Mouse (Mus musculus): Measurements from ENCODE around the gene Loxl3.
A peak's percentile ranks its signal among the peaks of the same experiment; 100 is the strongest.

The Loxl3 gene

DNA sequence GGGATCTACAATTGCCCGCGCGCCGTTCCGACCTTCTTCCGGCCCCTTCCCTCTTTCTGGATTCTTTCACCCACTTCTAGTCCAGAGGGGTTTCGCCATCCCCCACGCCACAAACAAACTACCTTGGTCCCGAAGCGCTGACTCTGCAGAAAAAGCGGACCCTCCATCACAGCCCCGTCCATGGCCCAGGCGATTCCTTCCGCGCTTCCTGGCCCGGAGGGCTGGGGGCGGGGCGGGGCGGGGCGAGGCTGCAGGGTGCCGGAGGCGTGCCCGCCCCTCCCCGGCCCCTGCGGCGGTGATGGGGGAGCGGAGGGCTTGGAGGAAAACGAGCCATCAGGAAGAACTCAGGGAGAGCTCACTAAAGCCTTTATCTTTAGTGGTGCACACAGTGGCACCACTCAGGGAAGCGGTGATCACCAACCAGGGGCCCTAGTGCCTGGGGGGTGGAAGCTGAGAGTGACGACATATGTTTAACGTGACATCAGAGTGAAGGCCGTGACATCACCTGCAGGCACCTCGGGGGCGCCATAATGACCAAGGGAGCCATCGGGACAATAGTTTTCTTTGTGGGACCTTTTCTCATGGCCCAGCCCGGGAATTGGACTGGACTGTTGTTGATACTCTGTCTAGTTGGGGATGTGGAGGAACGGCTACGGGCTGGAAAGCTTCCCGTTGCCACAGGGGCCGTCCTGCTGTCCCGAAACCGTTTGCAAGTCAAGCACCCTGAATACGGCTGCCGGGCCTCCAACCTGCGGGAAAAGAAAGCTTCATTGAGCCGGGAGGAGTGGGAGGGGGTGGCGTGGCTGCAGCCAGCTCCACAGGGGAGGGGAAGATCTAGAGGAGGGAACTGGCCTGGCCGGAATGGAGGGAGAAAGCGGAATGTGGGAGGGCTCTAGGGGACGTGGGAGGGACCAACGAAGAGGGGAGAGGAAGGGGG is at the start of gene Loxl3, which contains the start of gene Dok1:
Loxl3 (plus strand) TSS at position 925 of the 937 bp plus-strand sequence.
Dok1 (minus strand) TSS at position 223 of the 937 bp plus-strand sequence.
- DNase-seq (ENCODE audit: low spot score in 2 of 2): peak in 1 of 2 experiments; percentile 41

DNA sequence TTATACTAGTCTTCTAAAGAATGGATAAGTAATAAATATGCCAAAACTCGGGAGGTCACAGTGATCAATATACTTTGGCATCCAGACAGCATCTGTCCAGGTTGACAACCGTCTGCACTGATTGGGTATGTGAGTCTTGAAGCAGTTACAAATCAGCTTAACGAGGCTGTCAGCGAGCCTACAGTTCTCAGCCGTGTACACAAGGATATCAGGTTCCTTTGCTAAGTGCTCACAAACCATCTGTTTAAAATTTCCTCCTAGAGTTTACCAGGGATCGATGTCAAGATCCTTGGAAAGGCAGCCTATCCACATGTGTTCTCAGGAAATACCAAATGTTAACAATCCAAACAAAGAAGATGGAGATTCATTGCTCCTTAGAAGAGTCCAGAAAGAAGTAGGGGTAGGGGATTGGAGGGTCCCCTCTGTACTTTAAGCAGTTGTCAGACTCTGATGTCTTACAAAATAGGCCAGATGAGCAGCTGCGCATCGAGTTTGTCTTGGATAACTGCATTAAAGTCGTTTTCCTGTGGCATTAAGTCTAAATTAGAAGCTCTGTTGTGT is 46.5 kb upstream of the Loxl3 start:
- DNase-seq (ENCODE audit: low spot score in 2 of 2): no peak

DNA sequence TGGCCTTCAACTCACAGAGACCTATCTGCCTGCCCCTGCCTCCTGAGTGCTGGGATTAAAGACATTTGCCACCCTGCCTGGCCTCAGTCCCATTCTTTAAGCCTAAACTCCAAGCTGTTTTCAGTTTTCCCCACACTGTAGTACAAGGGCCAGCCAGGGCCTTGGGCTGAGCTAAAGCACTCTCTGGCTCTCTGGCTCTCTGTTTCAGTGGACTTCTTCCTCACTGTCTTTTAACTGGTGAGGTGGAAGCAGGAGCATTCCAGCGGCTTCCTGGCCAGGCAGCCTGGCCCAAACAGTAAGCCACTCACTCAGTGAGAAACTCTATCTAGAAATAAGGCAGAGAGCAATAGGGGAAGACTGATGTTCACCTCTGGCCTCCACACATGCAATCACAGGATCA is 40.3 kb upstream of the Loxl3 start:
- DNase-seq (ENCODE audit: low spot score in 2 of 2): no peak

DNA sequence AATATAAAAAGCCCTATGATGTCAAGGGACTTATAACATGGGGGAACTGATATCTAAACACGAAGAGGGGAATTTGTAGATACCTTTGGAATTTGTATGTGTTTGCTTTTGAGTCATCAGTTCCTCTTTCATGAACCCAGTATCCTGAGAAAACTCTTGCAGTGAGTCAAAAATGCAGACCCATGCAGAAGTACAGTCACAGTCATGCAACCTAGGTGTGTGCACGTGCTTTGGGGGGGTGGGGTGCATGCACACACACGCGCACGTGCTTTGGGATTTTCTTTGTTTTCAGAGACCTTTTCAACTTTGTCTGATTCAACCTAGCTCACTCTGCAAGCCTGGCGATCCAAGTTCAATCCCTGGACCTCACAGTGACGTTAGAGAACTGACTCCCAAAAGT is 39.6 kb upstream of the Loxl3 start:
- DNase-seq (ENCODE audit: low spot score in 2 of 2): no peak

DNA sequence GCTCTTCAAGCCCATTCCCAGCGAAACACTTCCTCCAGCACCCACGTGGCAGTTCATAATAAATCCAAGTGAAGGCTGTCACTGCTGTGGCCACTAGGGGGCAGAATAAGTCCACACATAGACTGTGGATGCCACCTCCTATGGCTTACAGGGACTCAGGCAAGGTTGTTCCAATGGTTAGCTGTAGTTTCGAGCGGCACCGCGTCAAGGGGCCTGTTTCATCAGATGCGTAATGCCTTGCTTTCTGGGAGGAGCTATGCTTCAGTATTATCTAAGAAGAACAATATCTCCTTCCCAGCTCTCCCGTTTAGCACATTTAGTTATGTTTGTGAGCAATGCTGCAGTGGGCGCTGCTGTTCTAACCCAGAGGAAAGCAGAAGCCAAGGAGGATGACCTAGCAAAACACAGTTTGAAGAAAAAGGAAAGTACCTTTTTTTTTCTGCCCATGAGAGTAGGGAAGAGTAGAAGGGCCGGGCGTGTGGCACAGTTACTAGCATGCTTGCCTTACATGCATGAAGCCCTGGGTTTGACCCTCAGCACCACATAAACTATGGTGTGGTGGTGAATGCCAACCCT is 37.1 kb upstream of the Loxl3 start:
- DNase-seq (ENCODE audit: low spot score in 2 of 2): peak; percentile 88 to 90

DNA sequence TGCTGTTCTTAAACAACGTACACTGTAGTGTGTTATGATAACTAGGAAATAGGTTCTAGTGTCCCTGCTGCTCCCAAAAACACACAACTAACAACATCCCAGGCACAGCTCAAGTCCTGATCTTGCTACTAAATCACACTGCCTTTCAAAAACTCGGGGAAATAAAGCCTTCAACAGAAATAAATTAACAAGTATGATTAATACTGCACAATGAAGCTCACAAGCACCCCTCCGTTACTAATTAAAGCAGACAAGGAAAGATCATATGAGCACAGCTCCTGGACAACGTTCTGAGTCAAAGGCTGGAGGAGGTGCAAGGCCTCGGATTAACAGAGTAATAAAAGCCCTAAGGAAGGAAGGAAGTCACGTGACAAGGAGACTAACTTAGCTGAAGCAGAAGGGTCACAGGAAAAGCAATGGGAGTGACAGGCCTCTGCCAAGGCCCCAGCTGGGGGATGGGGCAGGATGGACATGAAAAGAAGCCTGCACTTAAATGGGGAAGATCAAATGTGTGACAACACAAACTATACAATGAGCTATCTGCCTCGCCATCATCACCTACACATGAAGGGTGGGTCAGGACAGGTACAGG is 36.4 kb upstream of the Loxl3 start:
- DNase-seq (ENCODE audit: low spot score in 2 of 2): peak; percentile 24 to 33

DNA sequence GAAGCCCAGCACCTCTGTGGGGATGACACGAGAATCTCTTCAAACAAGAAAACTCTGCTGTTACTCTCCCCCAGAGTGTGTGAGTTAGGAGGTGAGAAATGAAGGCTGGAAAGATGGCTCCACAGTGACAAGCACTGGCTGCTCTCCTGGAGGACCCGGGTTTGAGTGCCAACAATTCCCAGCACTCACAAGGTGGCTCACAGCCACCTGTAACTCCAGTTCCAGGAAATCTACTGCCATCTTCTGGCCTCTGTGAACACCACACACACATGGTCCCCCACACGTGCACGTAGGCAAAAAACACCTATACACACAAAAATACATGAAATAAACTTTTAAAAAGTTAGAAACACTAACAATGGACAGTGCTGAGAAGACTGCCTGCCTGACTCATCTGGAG is 35.6 kb upstream of the Loxl3 start:
- DNase-seq (ENCODE audit: low spot score in 2 of 2): no peak

DNA sequence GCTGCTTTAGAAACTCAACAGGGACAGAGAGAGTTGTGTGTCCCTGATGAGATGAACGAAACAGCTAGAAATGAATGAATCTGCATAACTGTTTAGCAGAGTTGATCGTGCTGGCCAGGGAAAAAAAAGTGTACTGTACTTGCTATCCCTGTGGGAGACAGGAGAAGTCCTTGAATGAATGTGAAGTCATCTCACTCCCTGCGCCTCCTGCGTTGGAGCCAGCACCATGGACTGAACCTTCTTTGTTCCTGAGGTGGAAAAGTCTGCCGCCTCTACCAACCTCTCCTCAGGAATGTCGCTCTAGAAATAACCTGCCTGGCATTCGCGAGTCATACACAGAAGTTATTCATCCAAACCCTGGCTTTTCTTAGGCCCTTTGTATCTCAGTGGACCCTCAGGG is 34.0 kb upstream of the Loxl3 start:
- DNase-seq (ENCODE audit: low spot score in 2 of 2): no peak

DNA sequence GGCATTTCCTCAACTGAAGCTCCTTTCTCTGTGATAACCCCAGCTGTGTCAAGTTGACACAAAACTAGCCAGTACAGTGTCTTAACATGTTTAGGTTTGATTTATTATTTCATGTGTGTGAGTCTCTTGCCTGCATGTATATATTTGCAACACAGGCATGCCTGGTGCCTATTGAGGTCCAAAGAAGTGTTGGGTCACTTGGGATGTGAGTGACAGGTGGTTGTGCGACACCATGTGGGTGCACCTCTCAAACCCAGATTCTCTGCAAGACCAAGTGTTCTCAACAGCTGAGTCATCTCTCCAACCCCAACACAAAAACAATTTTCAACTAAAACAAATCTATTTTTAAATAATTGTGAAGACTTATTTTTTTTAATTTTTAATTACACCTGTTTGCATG is 30.9 kb upstream of the Loxl3 start:
- DNase-seq (ENCODE audit: low spot score in 2 of 2): no peak

DNA sequence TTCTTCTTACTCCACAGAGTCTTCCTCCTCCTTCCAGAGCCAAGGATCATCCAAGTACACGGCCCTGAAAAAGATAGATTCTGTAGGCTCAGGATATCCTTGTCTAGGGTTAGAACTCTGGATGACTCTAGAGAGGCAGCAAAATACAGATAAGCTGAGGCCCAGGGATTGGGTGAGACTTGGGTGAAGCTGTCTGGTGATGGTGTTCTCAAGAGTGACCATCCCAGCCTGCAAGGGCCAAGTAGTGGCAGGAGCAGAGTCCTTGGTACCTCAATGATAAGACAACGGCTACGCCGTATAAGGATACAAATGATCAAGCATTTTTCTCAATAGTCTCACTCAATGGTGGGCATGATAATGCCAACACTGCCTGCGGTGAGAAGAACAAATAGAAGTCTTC is 30.1 kb upstream of the Loxl3 start:
- DNase-seq (ENCODE audit: low spot score in 2 of 2): no peak

DNA sequence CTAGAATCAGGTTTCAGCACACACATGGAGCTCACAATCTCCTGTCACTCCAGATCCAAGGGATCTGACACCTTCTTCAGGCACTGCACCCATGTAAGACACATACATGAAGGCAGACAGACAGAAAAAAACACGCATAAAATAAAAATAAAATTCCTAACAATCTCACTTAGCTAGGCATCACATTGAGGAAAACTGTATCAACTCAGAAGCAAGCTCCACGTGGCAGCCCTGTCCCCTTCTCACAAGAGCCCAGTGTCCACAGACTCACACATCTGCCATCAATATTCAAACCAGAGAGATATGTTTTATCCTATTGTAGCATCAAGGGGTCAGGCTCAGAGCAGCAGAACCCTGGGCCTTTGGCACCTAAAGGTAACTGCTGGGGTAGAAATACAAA is 29.7 kb upstream of the Loxl3 start:
- DNase-seq (ENCODE audit: low spot score in 2 of 2): no peak

DNA sequence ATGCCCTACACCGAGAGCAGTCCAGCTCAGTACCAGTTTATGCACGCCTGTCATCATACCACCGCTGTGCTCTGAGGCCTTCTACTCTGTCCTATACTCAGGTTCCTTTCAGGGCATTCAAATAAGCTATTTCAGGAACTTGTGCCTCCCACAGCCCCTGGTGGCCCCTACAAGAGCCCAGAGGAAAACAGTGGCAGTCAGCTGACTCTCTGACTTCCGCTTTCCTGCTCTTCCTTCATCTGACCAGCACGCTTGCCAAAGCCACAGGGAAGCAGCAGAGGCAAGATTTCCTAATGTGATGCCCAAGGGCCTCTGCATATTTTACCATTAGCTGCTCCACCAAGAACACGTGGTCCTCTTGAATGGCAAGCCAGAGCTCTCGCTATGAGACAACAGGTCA is 29.1 kb upstream of the Loxl3 start:
- DNase-seq (ENCODE audit: low spot score in 2 of 2): peak in 1 of 2 experiments; percentile 35

DNA sequence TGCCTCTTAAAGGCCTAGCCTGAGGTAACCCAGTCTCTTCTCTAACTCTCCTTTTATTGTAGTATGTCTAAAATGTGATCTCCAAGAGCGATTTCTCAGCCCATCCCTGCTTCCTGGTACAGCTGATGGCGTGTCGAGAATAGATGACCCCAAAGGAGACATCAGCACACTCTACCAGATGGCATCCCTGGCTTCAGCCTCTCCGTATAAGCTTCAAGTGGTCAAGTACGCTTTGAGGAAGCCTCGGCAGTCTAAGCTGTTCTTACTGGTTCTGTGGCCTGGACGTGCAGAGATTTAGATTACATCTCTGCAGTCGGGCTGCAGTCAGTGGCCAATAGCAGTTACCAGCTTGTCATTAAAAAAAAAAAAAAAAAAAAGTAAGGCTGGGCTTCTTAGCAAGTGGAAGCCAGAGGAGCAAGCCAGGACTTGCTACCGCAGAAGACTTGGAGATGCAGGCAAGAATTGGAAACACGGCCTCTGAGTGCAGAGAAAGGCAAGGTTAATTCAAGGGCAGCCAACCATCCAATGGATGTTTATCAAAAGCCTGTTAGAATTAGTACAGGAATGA is 28.4 kb upstream of the Loxl3 start:
- no peak for DNase-seq (ENCODE audit: low spot score in 2 of 2)

DNA sequence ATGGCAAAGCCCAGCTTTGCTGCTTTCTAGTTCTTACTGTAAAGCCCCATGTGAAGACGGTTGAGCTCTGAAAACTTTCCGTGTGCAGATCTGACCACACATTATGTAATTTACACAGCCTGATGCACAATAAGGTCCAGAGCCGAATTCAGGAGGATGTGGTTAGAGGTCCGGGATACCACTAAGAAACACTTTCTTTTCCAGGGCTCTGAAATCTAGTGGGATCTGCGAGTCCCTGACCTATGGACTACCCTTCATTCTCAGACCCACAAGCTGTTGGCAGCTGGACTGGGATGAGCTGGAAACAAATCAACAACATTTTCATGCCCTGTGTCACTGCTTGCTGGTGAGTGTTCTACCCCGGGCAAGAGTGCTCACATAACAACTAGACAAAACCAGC is 27.9 kb upstream of the Loxl3 start:
- DNase-seq (ENCODE audit: low spot score in 2 of 2): no peak

DNA sequence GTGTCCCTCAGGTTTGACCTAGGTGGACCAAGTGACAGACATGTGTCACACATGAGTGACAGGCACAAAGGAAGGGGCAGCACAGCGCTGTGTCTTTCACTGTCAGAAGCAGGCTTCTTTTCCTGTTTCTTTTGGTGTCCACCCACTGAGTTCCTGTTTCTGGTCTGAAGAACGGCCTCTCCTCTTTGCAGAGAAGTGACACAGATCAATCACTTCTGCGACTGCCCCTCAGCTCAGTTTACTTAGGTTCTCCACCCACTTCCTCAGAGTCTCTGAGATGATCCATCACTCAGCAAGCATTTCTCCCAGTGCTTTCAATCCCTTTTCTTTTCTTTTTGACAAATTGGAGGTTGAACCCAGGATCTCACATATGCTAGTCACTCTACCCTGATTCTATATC is 25.3 kb upstream of the Loxl3 start:
- DNase-seq (ENCODE audit: low spot score in 2 of 2): no peak

DNA sequence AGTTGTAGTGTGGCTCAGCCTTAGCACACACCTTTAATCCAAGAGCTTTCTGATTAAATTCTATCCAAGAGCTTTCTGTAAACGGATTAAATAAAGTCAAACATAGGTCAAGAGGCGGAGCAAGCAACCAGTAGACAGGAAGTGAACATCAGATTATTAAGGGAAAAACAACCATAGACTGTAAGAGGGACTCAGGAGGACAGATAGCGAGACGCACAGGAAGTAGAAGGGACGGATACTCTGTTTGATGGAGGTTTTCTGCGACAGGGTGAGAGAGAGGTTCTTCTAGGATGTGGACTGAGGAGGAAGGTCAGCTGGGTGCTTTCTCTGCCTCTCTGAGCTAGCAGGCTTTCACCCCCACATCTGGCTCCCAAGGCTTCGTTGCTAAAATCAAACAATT is 24.0 kb upstream of the Loxl3 start:
- DNase-seq (ENCODE audit: low spot score in 2 of 2): no peak

DNA sequence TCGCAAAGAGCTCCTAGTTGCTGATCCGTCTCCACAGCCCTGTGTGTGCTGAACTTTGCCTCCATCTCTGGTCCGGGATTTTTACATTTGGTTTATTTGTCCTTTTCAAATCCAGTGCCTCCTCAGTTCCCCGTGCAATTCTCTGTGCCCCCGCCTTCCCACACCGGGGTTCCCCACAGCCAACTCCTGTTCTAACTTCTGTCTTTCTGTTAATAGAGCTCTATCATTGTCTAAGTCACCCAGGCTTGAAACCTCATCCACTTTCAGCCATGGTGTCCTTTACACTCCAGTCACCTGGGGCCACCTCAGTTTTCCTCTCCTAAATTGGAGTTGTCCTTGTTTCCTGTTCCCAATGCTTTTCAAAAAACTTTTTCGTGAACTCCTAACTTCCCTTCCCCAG is 22.7 kb upstream of the Loxl3 start:
- no peak for DNase-seq (ENCODE audit: low spot score in 2 of 2)

DNA sequence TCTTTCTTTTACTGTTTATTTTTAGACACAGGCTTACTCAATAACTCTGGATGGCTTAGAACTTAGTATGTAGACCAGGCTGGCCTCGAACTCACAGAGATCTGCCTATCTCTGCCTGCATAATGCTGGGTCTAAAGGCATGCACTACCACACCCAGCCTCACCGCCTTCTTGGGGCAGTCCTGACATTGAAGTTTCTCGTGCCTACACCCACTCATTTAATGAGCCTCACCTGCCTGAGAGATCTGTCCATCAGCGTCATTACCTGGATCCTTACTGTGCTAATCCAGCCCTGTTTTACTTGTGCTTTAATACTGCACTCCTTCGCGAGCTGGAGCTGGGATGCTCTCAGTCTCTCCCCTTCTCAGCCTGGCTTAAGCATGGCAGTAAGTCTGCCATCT is 22.2 kb upstream of the Loxl3 start:
- no peak for DNase-seq (ENCODE audit: low spot score in 2 of 2)

DNA sequence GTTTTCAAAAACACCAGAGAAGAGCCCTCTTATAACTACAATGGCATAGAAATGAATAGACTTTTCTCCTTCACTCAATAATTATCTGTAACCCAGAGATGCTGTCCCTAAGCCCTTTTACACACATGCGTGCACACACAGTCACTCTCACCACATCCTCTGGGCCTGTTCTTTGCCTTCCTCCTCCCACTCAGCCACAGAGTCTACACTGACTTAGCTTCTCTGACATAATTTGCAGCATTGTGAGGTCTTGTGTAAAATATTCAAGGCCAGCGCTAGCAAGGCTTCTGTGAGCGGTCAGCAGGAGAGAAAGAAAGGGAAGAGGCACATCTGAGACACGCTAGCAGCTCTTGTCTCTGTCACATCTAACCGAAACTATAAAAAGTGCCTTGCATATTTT is 20.5 kb upstream of the Loxl3 start:
- DNase-seq (ENCODE audit: low spot score in 2 of 2): no peak

DNA sequence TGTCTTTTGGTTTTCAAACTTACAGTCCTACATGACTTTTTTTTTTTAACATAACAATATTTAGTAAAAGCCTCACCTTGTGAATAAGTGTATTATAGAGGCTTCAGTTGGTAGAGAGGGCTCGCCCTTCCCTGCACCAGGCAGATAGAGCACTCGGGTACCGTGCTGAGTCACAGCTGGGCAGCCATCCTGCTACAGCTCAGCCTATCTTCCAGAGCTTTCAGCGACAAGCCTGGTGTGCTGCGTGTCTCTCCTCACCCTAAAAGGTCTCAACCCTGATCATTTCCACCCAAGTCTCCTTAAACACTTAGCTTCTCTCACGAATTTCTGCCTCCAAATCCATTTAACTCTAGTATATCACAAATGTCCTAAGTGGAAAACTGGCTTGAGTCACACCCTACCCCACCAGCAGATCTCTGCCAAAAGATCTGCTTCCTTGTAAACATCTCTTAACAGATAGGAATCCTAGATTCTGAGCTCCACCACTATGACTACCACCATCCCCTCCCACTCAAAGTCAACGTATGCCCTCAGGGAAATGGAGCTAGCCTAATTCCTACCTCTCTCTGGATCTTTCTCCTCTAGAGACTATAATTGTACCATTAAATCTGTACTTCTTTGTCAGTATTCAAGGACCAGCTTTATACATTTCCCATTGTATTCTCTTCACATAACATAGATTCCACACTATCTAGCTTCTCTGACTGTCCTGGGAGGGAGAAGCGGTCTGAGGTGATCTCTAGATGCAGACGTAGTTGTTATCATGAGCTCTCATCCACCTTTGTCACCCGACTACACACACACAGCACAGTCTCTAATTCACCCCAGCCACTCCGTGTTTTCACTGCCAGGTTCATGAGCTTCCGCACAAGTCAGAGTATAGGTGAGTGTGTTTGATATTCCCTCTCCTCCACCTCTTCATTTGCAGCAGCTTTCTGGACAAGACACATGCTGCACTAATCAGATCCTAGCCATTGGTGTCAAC is 19.2 kb upstream of the Loxl3 start:
- no peak for DNase-seq (ENCODE audit: low spot score in 2 of 2)

DNA sequence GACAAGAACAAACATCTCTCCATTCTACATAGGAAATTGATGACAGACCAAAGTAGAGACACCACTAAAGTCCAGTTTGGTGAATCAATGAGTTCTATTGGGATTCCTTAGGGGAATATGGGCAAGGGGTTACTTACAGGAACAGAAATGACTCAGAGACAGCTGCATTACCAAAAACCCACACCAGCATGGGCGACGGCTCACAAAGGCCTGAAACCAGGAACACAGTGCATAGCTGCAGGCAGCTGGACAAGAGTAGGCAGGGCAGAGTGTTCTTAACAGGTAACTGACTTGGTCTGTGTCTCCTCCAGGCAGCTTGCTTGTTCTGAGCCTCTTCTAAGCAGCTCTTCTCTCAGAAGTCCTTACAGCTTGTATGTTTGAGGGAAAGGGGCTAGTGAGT is 18.2 kb upstream of the Loxl3 start:
- no peak for DNase-seq (ENCODE audit: low spot score in 2 of 2)

Data from frontal cortex, postnatal 10 days (tissue).